Mouse (Mus musculus) midbrain, postnatal 0 days (tissue): ENCODE results near the gene Olfr765. TPM values are rescaled to one million over a fixed set of nuclear protein-coding genes. Genes with fewer than 3 reads are reported as not detected.
"Not testable (repeated sequence)": the region's sequence is repeated elsewhere in the genome, so short reads cannot be mapped to it uniquely, and the experiment has no call there.

Experiments used
- ATAC-seq: fragments of 200-750 bp; cut with Nextera tagmentation; 2 replicates; pipeline ENCODE4 v1.8.0; 2017; ENCODE audit warnings: moderate number of reproducible peaks, mild to moderate bottlenecking, moderate TSS enrichment, moderate library complexity; ENCODE audit not compliant: low FRiP score
- DNase-seq: peaks from one replicate; pipeline ENCODE4 v3.0.0-alpha.2; 2015; ENCODE audit warnings: low spot score
- H3K27ac ChIP-seq: fragments of 300-500 bp; sonication (generic); 2 replicates; pipeline ENCODE4 v1.5.1; 2014; ENCODE audit warnings: low read depth, mild to moderate bottlenecking, low read length, mixed read lengths
- H3K27me3 ChIP-seq: fragments of 300-500 bp; sonication (generic); 2 replicates; pipeline ENCODE4 v1.6.1; 2014; ENCODE audit warnings: low read length, control low read depth, mixed read lengths; ENCODE audit not compliant: insufficient read depth
- H3K36me3 ChIP-seq: fragments of 300-500 bp; sonication (generic); 2 replicates; pipeline ENCODE4 v1.6.1; 2014; ENCODE audit warnings: low read length, control low read depth, mixed read lengths; ENCODE audit not compliant: insufficient read depth
- H3K4me1 ChIP-seq: fragments of 300-500 bp; sonication (generic); 2 replicates; pipeline ENCODE4 v1.6.1; 2014; ENCODE audit warnings: mild to moderate bottlenecking, control low read depth, antibody characterized with exemption, low read length, mixed read lengths; ENCODE audit not compliant: insufficient read depth
- H3K4me2 ChIP-seq: fragments of 300-500 bp; sonication (generic); 2 replicates; pipeline ENCODE4 v1.6.1; 2014; ENCODE audit warnings: low read depth, mild to moderate bottlenecking, low read length, mixed read lengths; ENCODE audit not compliant: poor library complexity, severe bottlenecking
- H3K4me3 ChIP-seq: fragments of 300-500 bp; sonication (generic); 2 replicates; pipeline ENCODE4 v1.5.1; 2014; ENCODE audit warnings: low read depth, mild to moderate bottlenecking, low read length, moderate library complexity
- H3K9ac ChIP-seq: fragments of 300-500 bp; sonication (generic); replicated peaks from 2 replicates; pipeline ENCODE4 v1.6.1; 2014; ENCODE audit warnings: mild to moderate bottlenecking, low read length, moderate library complexity, mixed read lengths; ENCODE audit not compliant: poor library complexity, severe bottlenecking
- H3K9me3 ChIP-seq: fragments of 300-500 bp; sonication (generic); 2 replicates; pipeline ENCODE4 v1.6.1; 2016; ENCODE audit warnings: low read length, control low read depth
- CTCF ChIP-seq: IDR thresholded peaks from 2 replicates; pipeline ENCODE4 v1.5.1; 2016; ENCODE audit warnings: antibody characterized with exemption, mild to moderate bottlenecking
- WGBS: fragments of 180-500 bp; shearing (Covaris S2); extraction: QIAGEN DNeasy Blood & Tissue Kit; methylation state at CpG from one replicate; pipeline ENCODE4 v1.1.7; 2014; 5-methylcytosine and 5-hydroxymethylcytosine counted together
- polyA plus RNA-seq: library from polyadenylated mRNA; unstranded; fragments of >200 nt; fragmentation: Nextera tagmentation; extraction: Ambion mirVana; gene quantifications from 2 replicates; pipeline ENCODE4 v1.2.1, GENCODE M21; 2015
- total RNA-seq: library from RNA; depleted of rRNA; stranded (reverse); fragments of >200 nt; gene quantifications from 2 replicates; pipeline ENCODE4 v1.2.3, GENCODE M21; 2014

Gene Olfr765
- total and polyA plus RNA-seq, 2 experiments from 2014 or later: not detected

- Histone ChIP-seq H3K4me1 (no peaks in the 10 kb centered on the region), H3K27me3 (no peaks in the 10 kb centered on the region), H3K9me3 (no peaks in the 10 kb centered on the region), H3K27ac (no peak overlapping the region), H3K36me3 (no peaks in the 10 kb centered on the region), H3K4me3 (no peak overlapping the region), H3K9ac (no peak overlapping the region), H3K4me2 (no peak overlapping the region)
- WGBS: 64% methylated on average over 3 of the region's 3 CpGs
- TF ChIP-seq CTCF: peak; percentile 84
- DNase-seq (peak; percentile 76), ATAC-seq (peak; percentile 75)
Measured at GRCm38 (mm10) chr10:129026018-129026662, 23.7 kb downstream of the Olfr765 start.

GRCm38 (mm10) chr10:129023319-129023718 is 26.5 kb downstream of the Olfr765 start:
- TF ChIP-seq CTCF: 0 out of 2 replicates have a peak, but pooled peaks have one; percentile 22
- Histone ChIP-seq H3K4me3 (no peak overlapping the region), H3K27ac (no peak overlapping the region), H3K36me3 (no peaks in the 10 kb centered on the region), H3K4me1 (no peaks in the 10 kb centered on the region), H3K4me2 (no peak overlapping the region), H3K9ac (no peak overlapping the region), H3K9me3 (no peaks in the 10 kb centered on the region), H3K27me3 (no peaks in the 10 kb centered on the region)
- ATAC-seq (no peak), DNase-seq (no peak)

DNA sequence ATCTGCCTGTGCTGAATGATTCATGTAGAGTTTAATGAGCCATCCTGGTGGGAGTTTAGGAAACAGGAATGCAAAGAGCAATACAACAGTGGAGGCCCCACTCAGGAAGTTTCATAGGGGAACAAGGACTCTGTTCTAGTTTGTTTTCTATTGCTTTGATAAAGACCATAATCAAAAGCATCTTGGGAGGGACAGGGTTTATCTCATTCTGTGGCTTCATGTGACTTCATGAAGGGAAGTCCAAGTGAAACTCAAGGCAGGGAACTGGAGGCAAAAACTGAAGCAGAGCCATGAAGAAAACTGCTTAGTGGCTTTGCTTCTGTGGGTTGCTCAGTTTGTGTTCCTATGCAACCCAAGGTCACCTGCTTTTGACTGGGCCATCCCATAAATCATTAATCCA is 35.3 kb downstream of the Olfr765 start:
- Histone ChIP-seq H3K9me3 (no peaks in the 10 kb centered on the region), H3K27me3 (no peaks in the 10 kb centered on the region), H3K4me3 (no peak overlapping the region), H3K36me3 (no peaks in the 10 kb centered on the region), H3K9ac (no peak overlapping the region), H3K4me1 (no peaks in the 10 kb centered on the region), H3K27ac (no peak overlapping the region), H3K4me2 (no peak overlapping the region)
- no peak for TF ChIP-seq CTCF
- ATAC-seq (no peak), DNase-seq (no peak)

DNA sequence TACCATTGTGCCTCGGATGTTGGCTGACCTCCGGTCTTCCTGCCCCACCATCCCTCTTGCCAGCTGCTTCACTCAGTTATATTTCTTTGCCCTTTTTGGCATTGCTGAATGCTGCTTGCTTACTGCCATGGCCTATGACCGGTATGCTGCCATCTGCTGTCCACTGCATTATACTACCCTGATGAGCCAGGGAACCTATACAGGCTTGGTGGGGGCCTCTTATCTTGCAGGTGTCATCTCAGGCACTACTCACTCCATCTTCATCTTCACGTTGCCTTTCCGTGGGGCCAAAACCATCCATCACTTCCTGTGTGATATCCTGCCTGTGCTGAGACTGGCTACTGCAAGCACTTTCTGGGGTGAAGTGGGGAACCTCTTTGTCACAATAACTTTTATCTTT is 38.3 kb downstream of the Olfr765 start:
- 69% methylated on average over 2 of the region's 5 CpGs for WGBS

DNA sequence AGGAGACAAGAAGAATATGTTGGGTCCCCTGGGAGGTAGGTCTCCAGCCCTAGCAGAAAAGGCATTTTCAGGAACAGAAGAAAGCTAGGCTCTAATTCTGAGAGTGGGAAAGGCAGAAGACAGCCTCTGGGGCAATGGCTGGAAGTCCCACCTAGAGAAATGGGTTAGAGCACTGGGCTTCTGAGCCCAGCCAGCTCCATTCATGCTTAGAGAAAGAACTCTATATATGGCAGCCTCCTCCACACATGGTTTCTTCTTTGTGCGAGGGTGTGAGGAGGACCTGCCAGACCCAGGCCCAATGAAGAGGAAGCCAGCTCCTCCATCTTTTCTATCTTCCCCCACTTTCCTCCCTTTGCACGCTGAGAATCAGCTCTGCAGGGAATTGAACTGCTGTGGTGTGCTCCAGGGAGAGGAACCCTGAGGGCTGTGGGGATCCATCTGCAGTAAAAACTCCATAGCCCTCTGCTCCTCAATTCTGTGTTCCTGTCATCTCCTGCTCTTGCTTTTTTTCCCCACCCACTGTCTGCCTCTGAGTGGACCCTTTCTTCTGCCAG is 39.4 kb downstream of the Olfr765 start, which contains the start of gene Olfr763:
Olfr763 (plus strand) TSS at position 504 of the 554 bp plus-strand sequence.
- Histone ChIP-seq H3K4me3 (no peak within 1 kb of the TSS), H3K27me3 (no peaks in the 10 kb centered on the region), H3K27ac (no peak within 1 kb of the TSS), H3K9ac (no peak within 1 kb of the TSS), H3K36me3 (no peaks in the 10 kb centered on the region), H3K9me3 (no peaks in the 10 kb centered on the region), H3K4me2 (no peak within 1 kb of the TSS), H3K4me1 (no peaks in the 10 kb centered on the region)
- TF ChIP-seq CTCF: no peak
- DNase-seq: no peak
- no peak for ATAC-seq
- WGBS: 74% methylated on average over 2 of the region's 2 CpGs

More for the DNA sequence above, 38.3 kb downstream of the Olfr765 start:
- not testable (repeated sequence) for ATAC-seq, H3K4me2 ChIP-seq, H3K9ac ChIP-seq, H3K4me3 ChIP-seq, DNase-seq, H3K27ac ChIP-seq, H3K36me3 ChIP-seq, H3K9me3 ChIP-seq, H3K27me3 ChIP-seq, H3K4me1 ChIP-seq

- no peak overlapping the region for H3K4me3 ChIP-seq
- no peak overlapping the region for H3K4me2 ChIP-seq
- no peaks in the 10 kb centered on the region for H3K4me1 ChIP-seq
- DNase-seq (no peak), ATAC-seq (no peak)
- WGBS: 72% methylated on average over 14 of the region's 14 CpGs
- no peaks in the 10 kb centered on the region for H3K27me3 ChIP-seq
- no peaks in the 10 kb centered on the region for H3K36me3 ChIP-seq
- TF ChIP-seq CTCF: no peak
- no peak overlapping the region for H3K27ac ChIP-seq
- no peak overlapping the region for H3K9ac ChIP-seq
- no peaks in the 10 kb centered on the region for H3K9me3 ChIP-seq
Measured at GRCm38 (mm10) chr10:129004032-129004920, 45.5 kb downstream of the Olfr765 start.
